Mouse (Mus musculus) cerebellum, adult 2 months (tissue): ENCODE measurements around the gene Bcl11b.

Source experiments
- CTCF ChIP-seq: fragments of 200-500 bp; IDR thresholded peaks from 2 replicates; pipeline ENCODE4 v1.5.1; 2011; ENCODE audit warnings: low read depth, mild to moderate bottlenecking, control low read depth, low read length, moderate library complexity, borderline replicate concordance; ENCODE audit not compliant: insufficient read depth
- POLR2A ChIP-seq: fragments of 200-500 bp; IDR thresholded peaks from 2 replicates; pipeline ENCODE4 v1.6.1; 2011; ENCODE audit warnings: low read length, control low read depth, borderline replicate concordance; ENCODE audit not compliant: insufficient read depth

- TF ChIP-seq CTCF (no peak), POLR2A (no peak)
Measured at GRCm38 (mm10) chr12:108037446-108037845, 34.0 kb upstream of the Bcl11b start.
